Comparison of ENCODE assay signal across 8 mouse cellular contexts in the genomic region with DNA sequence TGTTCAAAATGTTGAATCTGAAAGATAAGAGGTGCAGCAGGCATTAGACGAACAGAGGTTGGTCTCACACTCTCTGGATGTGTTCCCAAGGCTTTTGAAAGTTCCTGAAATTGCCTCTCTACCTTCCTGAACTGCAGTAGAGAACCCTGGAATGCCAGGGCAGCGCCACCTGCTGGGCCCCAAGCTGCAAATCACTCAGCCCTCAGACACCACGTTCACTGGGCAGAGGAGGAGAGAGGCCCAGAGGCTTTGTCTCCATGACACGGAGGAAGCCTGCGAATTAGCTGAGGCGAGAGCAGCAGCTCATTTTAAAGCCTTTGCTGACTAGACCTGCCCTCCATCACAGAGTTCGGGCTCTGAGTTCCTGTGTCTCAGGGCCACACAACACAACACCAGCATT. TPM values are rescaled to one million over a fixed set of nuclear protein-coding genes. Genes with fewer than 3 reads are reported as not detected.
DNase-seq lines count a peak whose midpoint lies in the region; ATAC-seq and TF ChIP-seq lines count a peak whose summit lies in the region.

No protein-coding gene starts in this region.

- 47% methylated on average over 7 of the region's 7 CpGs for WGBS in thymus, adult 2 months
- whole genome bisulfite sequencing in intestine, embryonic 15.5 days = 12% methylated on average over 7 of the region's 7 CpGs
- WGBS in limb, embryonic 10.5 days = 21% methylated on average over 7 of the region's 7 CpGs
- WGBS in midbrain, embryonic 11.5 days = 16% methylated on average over 7 of the region's 7 CpGs
- WGBS in small intestine, adult 2 months = 18% methylated on average over 7 of the region's 7 CpGs

- no peak for TF ChIP-seq POLR2A in thymus, adult 2 months (IDR thresholded peaks at IDR 0.05; ENCODE audit: control insufficient read depth, extremely low read depth, insufficient read depth, low read length, poor library complexity)
- no peak for TF ChIP-seq POLR2A in small intestine, adult 2 months (IDR thresholded peaks at IDR 0.05; ENCODE audit: low read depth, low read length)

- ATAC-seq in intestine, embryonic 15.5 days = peak; percentile 81
- ATAC-seq in midbrain, embryonic 11.5 days (ENCODE audit: low FRiP score) = peak; percentile 78

- H3K4me3 ChIP-seq in thymus, adult 2 months (ENCODE audit: control insufficient read depth, insufficient read depth, low read length) = no peak overlapping the region
- H3K4me3 ChIP-seq in gastrocnemius, adult 2 months = no peak overlapping the region
- no peak overlapping the region for H3K4me3 ChIP-seq in intestine, embryonic 15.5 days (replicated peaks)
- H3K4me3 ChIP-seq in limb, embryonic 10.5 days = no peak overlapping the region
- no peak overlapping the region for H3K4me3 ChIP-seq in midbrain, embryonic 11.5 days (ENCODE audit: low read depth, low read length)
- H3K4me3 ChIP-seq in small intestine, adult 2 months (ENCODE audit: low read depth, low read length) = no peak overlapping the region

- no peaks in the 10 kb centered on the region for H3K4me1 ChIP-seq in thymus, adult 2 months (replicated peaks; ENCODE audit: control insufficient read depth, insufficient read depth, low read length)
- H3K4me1 ChIP-seq in intestine, embryonic 15.5 days (replicated peaks) = no peaks in the 10 kb centered on the region
- peaks cover 9% of the 10 kb centered on the region for H3K4me1 ChIP-seq in limb, embryonic 10.5 days
- no peaks in the 10 kb centered on the region for H3K4me1 ChIP-seq in midbrain, embryonic 11.5 days (ENCODE audit: control insufficient read depth, insufficient read depth, low read length)
- no peaks in the 10 kb centered on the region for H3K4me1 ChIP-seq in small intestine, adult 2 months (ENCODE audit: control insufficient read depth, insufficient read depth, insufficient read length, low read length)

- H3K9ac ChIP-seq in intestine, embryonic 15.5 days = no peak overlapping the region
- H3K9ac ChIP-seq in midbrain, embryonic 11.5 days (ENCODE audit: low read length) = no peak overlapping the region

- TF ChIP-seq CTCF in thymus, adult 2 months (IDR thresholded peaks at IDR 0.05; ENCODE audit: borderline replicate concordance, control insufficient read depth, extremely low read depth, insufficient read depth, low read length, poor library complexity) = peak; percentile 88
- TF ChIP-seq CTCF in gastrocnemius, adult 2 months (IDR thresholded peaks at IDR 0.05) = peak; percentile 93
- peak; percentile 88; the same call in 1 of the 2 replicates for TF ChIP-seq CTCF in small intestine, adult 2 months (IDR thresholded peaks at IDR 0.05; ENCODE audit: extremely low read depth, insufficient read length, insufficient replicate concordance, low read depth, low read length)

- H3K4me2 ChIP-seq in intestine, embryonic 15.5 days (replicated peaks) = no peak overlapping the region
- no peak overlapping the region for H3K4me2 ChIP-seq in midbrain, embryonic 11.5 days

- intact Hi-C loops in gastrocnemius, adult 2 months (cut with DNase I) = loop anchor here (1.0 kb wide), 1 partner anchor 143 kb away; no protein-coding TSS in a partner anchor

- no peak overlapping the region for H3K27ac ChIP-seq in thymus, adult 2 months (ENCODE audit: control insufficient read depth, insufficient read depth, low read length)
- no peak overlapping the region for H3K27ac ChIP-seq in gastrocnemius, adult 2 months
- H3K27ac ChIP-seq in intestine, embryonic 15.5 days = no peak overlapping the region
- H3K27ac ChIP-seq in limb, embryonic 10.5 days = peak overlapping the region; percentile 34; the same call in 1 of the 2 replicates
- H3K27ac ChIP-seq in midbrain, embryonic 11.5 days (ENCODE audit: low read depth, low read length) = no peak overlapping the region; the same call in 1 of the 2 replicates
- no peak overlapping the region for H3K27ac ChIP-seq in small intestine, adult 2 months (ENCODE audit: insufficient read depth, low read depth, low read length)

- peak; percentile 30 for DNase-seq in thymus, adult 2 months
- no peak for DNase-seq in thymus, adult 18-20 months
- DNase-seq in cerebellum, postnatal 4 days (ENCODE audit: low spot score in 2 of 2) = peak; percentile 64 to 65
- DNase-seq in gastrocnemius, adult 2 months = peak; percentile 76
- DNase-seq in limb, embryonic 10.5 days (ENCODE audit: low spot score) = peak; percentile 86
- DNase-seq in midbrain, embryonic 11.5 days (ENCODE audit: low spot score, missing footprints) = peak; percentile 93

- no peaks in the 10 kb centered on the region for H3K27me3 ChIP-seq in thymus, adult 2 months (ENCODE audit: control insufficient read depth, insufficient read depth, low read length)
- no peaks in the 10 kb centered on the region for H3K27me3 ChIP-seq in intestine, embryonic 15.5 days (replicated peaks)
- no peaks in the 10 kb centered on the region for H3K27me3 ChIP-seq in limb, embryonic 10.5 days (ENCODE audit: low read depth, poor library complexity, severe bottlenecking)
- no peaks in the 10 kb centered on the region for H3K27me3 ChIP-seq in midbrain, embryonic 11.5 days (ENCODE audit: control insufficient read depth, insufficient read depth, low read length)
- no peaks in the 10 kb centered on the region for H3K27me3 ChIP-seq in small intestine, adult 2 months (ENCODE audit: control insufficient read depth, insufficient read depth, low read length)

- peaks cover 42% of the 10 kb centered on the region for H3K36me3 ChIP-seq in thymus, adult 2 months (ENCODE audit: control insufficient read depth, insufficient read depth, low read length)
- H3K36me3 ChIP-seq in intestine, embryonic 15.5 days = peaks cover 60% of the 10 kb centered on the region
- peaks cover 100% of the 10 kb centered on the region for H3K36me3 ChIP-seq in limb, embryonic 10.5 days
- peaks cover 32% of the 10 kb centered on the region for H3K36me3 ChIP-seq in midbrain, embryonic 11.5 days (ENCODE audit: control insufficient read depth, insufficient read depth, low read length)
- H3K36me3 ChIP-seq in small intestine, adult 2 months (ENCODE audit: control insufficient read depth, insufficient read depth, low read length) = peaks cover 56% of the 10 kb centered on the region

- H3K9me3 ChIP-seq in intestine, embryonic 15.5 days = no peaks in the 10 kb centered on the region
- H3K9me3 ChIP-seq in limb, embryonic 10.5 days (replicated peaks) = no peaks in the 10 kb centered on the region
- H3K9me3 ChIP-seq in midbrain, embryonic 11.5 days (ENCODE audit: control insufficient read depth, low read length) = no peaks in the 10 kb centered on the region

RNA-seq across cellular contexts. Expression of gene Usp42, which starts 20.8 kb away (rescaled TPM):
- polyA plus RNA-seq in thymus, adult 2 months (2012; rRNA removed) = 12.1 and 13.8 TPM in 2 replicates
- 1 to 10 TPM; 5.3 to 6.1 TPM for total RNA-seq in gastrocnemius, adult 2 months (2021)
- 14.8 and 15.4 TPM in 2 replicates for polyA plus RNA-seq in intestine, embryonic 15.5 days (2015; fragmentation: Nextera tagmentation; extraction: Ambion mirVana)
- polyA plus RNA-seq in limb, embryonic 10.5 days (2016; fragmentation: Nextera tagmentation; extraction: Ambion mirVana) = 30.5 and 34.7 TPM in 2 replicates
- polyA plus RNA-seq in midbrain, embryonic 11.5 days (2014; fragmentation: Nextera tagmentation; extraction: Ambion mirVana) = 30.4 and 31.4 TPM in 2 replicates
- 3.2 and 8.2 TPM in 2 replicates for polyA plus RNA-seq in small intestine, adult 2 months (2012; rRNA removed)

Comparison
In these comparisons a context has a peak if more than half of its experiments do, and no peak if none do; other contexts are left out.
1. DNase-seq: peak in thymus, adult 2 months (single experiment), cerebellum, postnatal 4 days (2 of 2), gastrocnemius, adult 2 months (single experiment), limb, embryonic 10.5 days (single experiment) and midbrain, embryonic 11.5 days (single experiment); none in thymus, adult 18-20 months (0 of 2).
2. Peak in every context shown above with its lines, with median percentiles within 50 percentile points of each other: CTCF ChIP-seq.